Mouse (Mus musculus) heart, embryonic 13.5 days (tissue): Measurements from ENCODE around the gene Psd. TPM values are rescaled to one million over a fixed set of nuclear protein-coding genes. Genes with fewer than 3 reads are reported as not detected.

ENCODE experiments used
- ATAC-seq: fragments of 200-750 bp; cut with Nextera tagmentation; 2 replicates; pipeline ENCODE4 v1.8.0; 2017; ENCODE audit warnings: moderate TSS enrichment; ENCODE audit not compliant: insufficient number of reproducible peaks, low FRiP score, low TSS enrichment; ENCODE audit errors: extremely low read depth
- H3K27ac ChIP-seq: fragments of 300-500 bp; sonication (generic); replicated peaks from 2 replicates; pipeline ENCODE4 v1.5.1; 2015; ENCODE audit warnings: moderate library complexity, mild to moderate bottlenecking, inconsistent platforms
- H3K27me3 ChIP-seq: fragments of 300-500 bp; sonication (generic); replicated peaks from 2 replicates; pipeline ENCODE4 v1.6.1; 2015; ENCODE audit warnings: mild to moderate bottlenecking, inconsistent platforms
- H3K36me3 ChIP-seq: fragments of 300-500 bp; sonication (generic); 2 replicates; pipeline ENCODE4 v1.6.1; 2015; ENCODE audit warnings: mild to moderate bottlenecking, inconsistent platforms
- H3K4me1 ChIP-seq: fragments of 300-500 bp; sonication (generic); 2 replicates; pipeline ENCODE4 v1.6.1; 2015; ENCODE audit warnings: inconsistent platforms
- H3K4me2 ChIP-seq: fragments of 300-500 bp; sonication (generic); 2 replicates; pipeline ENCODE4 v1.6.1; 2015; ENCODE audit warnings: inconsistent platforms, mild to moderate bottlenecking, moderate library complexity
- H3K4me3 ChIP-seq: fragments of 300-500 bp; sonication (generic); 2 replicates; pipeline ENCODE4 v1.5.1; 2015; ENCODE audit warnings: moderate library complexity, mild to moderate bottlenecking, inconsistent platforms
- H3K9ac ChIP-seq: fragments of 300-500 bp; sonication (generic); 2 replicates; pipeline ENCODE4 v1.6.1; 2015; ENCODE audit warnings: inconsistent platforms, mild to moderate bottlenecking, moderate library complexity
- H3K9me3 ChIP-seq: fragments of 300-500 bp; sonication (generic); 2 replicates; pipeline ENCODE4 v1.6.1; 2016; ENCODE audit warnings: inconsistent platforms
- WGBS: fragments of 180-500 bp; shearing (Covaris S2); methylation state at CpG from one replicate; pipeline ENCODE4 v1.1.7; 2015; ENCODE audit warnings: mixed read lengths; 5-methylcytosine and 5-hydroxymethylcytosine counted together
- polyA plus RNA-seq: library from polyadenylated mRNA; unstranded; fragments of >200 nt; fragmentation: Nextera tagmentation; extraction: Ambion mirVana; gene quantifications from 2 replicates; pipeline ENCODE4 v1.2.1, GENCODE M21; 2015

Psd gene
- polyA plus RNA-seq, 1 experiment from 2014 or later = 4.3 TPM

GRCm38 (mm10) chr19:46326019-46326755, 769 bp downstream of the Psd start:
- 7% methylated on average over 27 of the region's 29 CpGs for WGBS
- Histone ChIP-seq H3K27ac (no peak overlapping the region), H3K36me3 (peaks cover 11% of the 10 kb centered on the region), H3K9me3 (no peaks in the 10 kb centered on the region), H3K4me1 (peaks cover 31% of the 10 kb centered on the region), H3K4me3 (peak overlapping the region; percentile 79), H3K27me3 (peaks cover 64% of the 10 kb centered on the region), H3K9ac (no peak overlapping the region), H3K4me2 (peak overlapping the region; percentile 98)
- ATAC-seq = no peak

GRCm38 (mm10) chr19:46324918-46325317, 2.0 kb downstream of the Psd start:
- no peak for ATAC-seq
- Histone ChIP-seq H3K27me3 (peaks cover 77% of the 10 kb centered on the region), H3K27ac (no peak overlapping the region), H3K9ac (no peak overlapping the region), H3K9me3 (no peaks in the 10 kb centered on the region), H3K36me3 (no peaks in the 10 kb centered on the region), H3K4me2 (no peak overlapping the region), H3K4me3 (no peak overlapping the region), H3K4me1 (peaks cover 29% of the 10 kb centered on the region)
- WGBS = 51% methylated on average over 5 of the region's 5 CpGs

- Histone ChIP-seq H3K4me1 (peaks cover 24% of the 10 kb centered on the region), H3K36me3 (no peaks in the 10 kb centered on the region), H3K27ac (no peak overlapping the region), H3K9me3 (no peaks in the 10 kb centered on the region), H3K9ac (no peak overlapping the region), H3K4me3 (no peak overlapping the region), H3K4me2 (no peak overlapping the region), H3K27me3 (peaks cover 82% of the 10 kb centered on the region)
- no peak for ATAC-seq
- 54% methylated on average over 11 of the region's 11 CpGs for WGBS
Measured at GRCm38 (mm10) chr19:46324366-46324765, 2.6 kb downstream of the Psd start.

- no peak overlapping the region for H3K27ac ChIP-seq
- no peaks in the 10 kb centered on the region for H3K9me3 ChIP-seq
- H3K36me3 ChIP-seq = no peaks in the 10 kb centered on the region
- no peak for ATAC-seq
- 56% methylated on average over 5 of the region's 5 CpGs for whole genome bisulfite sequencing
- no peak overlapping the region for H3K4me3 ChIP-seq
- H3K9ac ChIP-seq = no peak overlapping the region
- peaks cover 24% of the 10 kb centered on the region for H3K4me1 ChIP-seq
- no peak overlapping the region for H3K4me2 ChIP-seq
- H3K27me3 ChIP-seq = peaks cover 89% of the 10 kb centered on the region
Measured at GRCm38 (mm10) chr19:46323716-46324115, 3.2 kb downstream of the Psd start.

GRCm38 (mm10) chr19:46322996-46323572, 3.9 kb downstream of the Psd start:
- no peak overlapping the region for H3K4me2 ChIP-seq
- H3K4me1 ChIP-seq = peaks cover 31% of the 10 kb centered on the region
- no peaks in the 10 kb centered on the region for H3K9me3 ChIP-seq
- H3K27me3 ChIP-seq = peaks cover 95% of the 10 kb centered on the region
- no peak overlapping the region for H3K9ac ChIP-seq
- no peak for ATAC-seq
- no peaks in the 10 kb centered on the region for H3K36me3 ChIP-seq
- H3K27ac ChIP-seq = no peak overlapping the region
- 65% methylated on average over 13 of the region's 13 CpGs for WGBS
- no peak overlapping the region for H3K4me3 ChIP-seq

- Histone ChIP-seq H3K4me3 (no peak overlapping the region), H3K4me2 (no peak overlapping the region), H3K36me3 (no peaks in the 10 kb centered on the region), H3K27me3 (peaks cover 100% of the 10 kb centered on the region), H3K27ac (no peak overlapping the region), H3K4me1 (peaks cover 31% of the 10 kb centered on the region), H3K9ac (0 out of 2 replicates have a peak overlapping the region, but pooled peaks have one; percentile 10), H3K9me3 (no peaks in the 10 kb centered on the region)
- no peak for ATAC-seq
- WGBS = 46% methylated on average over 11 of the region's 11 CpGs
Measured at GRCm38 (mm10) chr19:46322144-46322995, 4.6 kb downstream of the Psd start.

GRCm38 (mm10) chr19:46321101-46321943, 5.6 kb downstream of the Psd start:
- H3K27ac ChIP-seq = no peak overlapping the region
- no peak for ATAC-seq
- H3K4me2 ChIP-seq = no peak overlapping the region
- no peaks in the 10 kb centered on the region for H3K9me3 ChIP-seq
- 30% methylated on average over 6 of the region's 6 CpGs for WGBS
- H3K4me3 ChIP-seq = no peak overlapping the region
- H3K27me3 ChIP-seq = peaks cover 100% of the 10 kb centered on the region
- peaks cover 34% of the 10 kb centered on the region for H3K4me1 ChIP-seq
- H3K9ac ChIP-seq = no peak overlapping the region
- no peaks in the 10 kb centered on the region for H3K36me3 ChIP-seq

- Histone ChIP-seq H3K9me3 (no peaks in the 10 kb centered on the region), H3K27me3 (peaks cover 100% of the 10 kb centered on the region), H3K36me3 (no peaks in the 10 kb centered on the region), H3K4me3 (no peak overlapping the region), H3K9ac (no peak overlapping the region), H3K27ac (no peak overlapping the region), H3K4me2 (no peak overlapping the region), H3K4me1 (peaks cover 45% of the 10 kb centered on the region)
- ATAC-seq = no peak
- WGBS = 71% methylated on average over 8 of the region's 8 CpGs
Measured at GRCm38 (mm10) chr19:46320076-46320785, 6.7 kb downstream of the Psd start.

- Histone ChIP-seq H3K4me1 (peaks cover 58% of the 10 kb centered on the region), H3K4me3 (peak overlapping the region; percentile 62)
Measured at GRCm38 (mm10) chr19:46318586-46319378, 8.2 kb downstream of the Psd start.

GRCm38 (mm10) chr19:46318031-46318471, 8.9 kb downstream of the Psd start:
- Histone ChIP-seq H3K27ac (peak overlapping the region; percentile 36; the same call in 1 of the 2 replicates), H3K27me3 (peaks cover 100% of the 10 kb centered on the region), H3K9ac (peak overlapping the region; percentile 76), H3K9me3 (no peaks in the 10 kb centered on the region), H3K36me3 (peaks cover 3% of the 10 kb centered on the region; the same call in 1 of the 2 replicates), H3K4me1 (peaks cover 60% of the 10 kb centered on the region), H3K4me2 (peak overlapping the region; percentile 81), H3K4me3 (peak overlapping the region; percentile 62)
- WGBS = 2% methylated on average over 41 of the region's 42 CpGs
- no peak for ATAC-seq

More at GRCm38 (mm10) chr19:46318586-46319378, 8.2 kb downstream of the Psd start:
- Histone ChIP-seq H3K9ac (no peak overlapping the region), H3K9me3 (no peaks in the 10 kb centered on the region), H3K27me3 (peaks cover 100% of the 10 kb centered on the region), H3K27ac (no peak overlapping the region), H3K36me3 (no peaks in the 10 kb centered on the region), H3K4me2 (peak overlapping the region; percentile 81)
- 12% methylated on average over 16 of the region's 16 CpGs for WGBS
- no peak for ATAC-seq
